Mouse (Mus musculus) spleen, postnatal 36 days (tissue): ENCODE results near the gene Pdha1.

ENCODE experiments used
- DNase-seq, 2 experiments: peaks; one replicate each; pipeline ENCODE4 v3.0.0; 2022; ENCODE audit warnings: low spot score in 2 of 2, mixed read lengths in 1 of 2

Pdha1 gene

GRCm38 (mm10) chrX:160137861-160138717, at the start of gene Pdha1:
TSS of gene Pdha1 (minus strand) at chrX:160138413.
- DNase-seq = peak; percentile 85 to 88

- DNase-seq = no peak
These were observed 40.8 kb upstream of the Pdha1 start for GRCm38 (mm10) chrX:160179032-160179431.

GRCm38 (mm10) chrX:160170150-160170549, 31.9 kb upstream of the Pdha1 start:
- peak; percentile 10 to 35 for DNase-seq

- DNase-seq = no peak
These were observed 28.2 kb upstream of the Pdha1 start for GRCm38 (mm10) chrX:160166246-160166985.

GRCm38 (mm10) chrX:160164259-160164658, 26.0 kb upstream of the Pdha1 start:
- DNase-seq = no peak

GRCm38 (mm10) chrX:160153147-160153815, 15.1 kb upstream of the Pdha1 start:
- DNase-seq = no peak

- no peak for DNase-seq
These were observed 10.6 kb upstream of the Pdha1 start for GRCm38 (mm10) chrX:160148859-160149258.

- DNase-seq = no peak
These were observed 9.2 kb upstream of the Pdha1 start for GRCm38 (mm10) chrX:160147406-160147805.

- no peak for DNase-seq
These were observed 8.6 kb upstream of the Pdha1 start for GRCm38 (mm10) chrX:160146806-160147205.

GRCm38 (mm10) chrX:160137177-160137860, 894 bp downstream of the Pdha1 start:
- DNase-seq = no peak

GRCm38 (mm10) chrX:160136153-160136552, 2.1 kb downstream of the Pdha1 start:
- peak; percentile 36 to 41 for DNase-seq

GRCm38 (mm10) chrX:160135719-160136118, 2.5 kb downstream of the Pdha1 start:
- no peak for DNase-seq

- no peak for DNase-seq
These were observed 3.9 kb downstream of the Pdha1 start for GRCm38 (mm10) chrX:160134136-160134843.

GRCm38 (mm10) chrX:160116658-160117057, 21.6 kb downstream of the Pdha1 start:
- DNase-seq = peak; percentile 32 to 52

GRCm38 (mm10) chrX:160116074-160116473, 22.1 kb downstream of the Pdha1 start:
- peak; percentile 19 to 36 for DNase-seq

- no peak for DNase-seq
These were observed 24.4 kb downstream of the Pdha1 start for GRCm38 (mm10) chrX:160113777-160114176.

GRCm38 (mm10) chrX:160107817-160108216, 30.4 kb downstream of the Pdha1 start:
- no peak for DNase-seq

- no peak for DNase-seq
These were observed 46.2 kb downstream of the Pdha1 start for GRCm38 (mm10) chrX:160091973-160092372.
